Mouse (Mus musculus) liver, adult 2 months (tissue): ENCODE data around the gene Pfn3. TPM values are rescaled to one million over a fixed set of nuclear protein-coding genes. Genes with fewer than 3 reads are reported as not detected.
A peak's percentile ranks its signal among the peaks of the same experiment; 100 is the strongest.

ENCODE experiments used
- DNase-seq: peaks from one replicate; pipeline ENCODE4 v3.0.0-alpha.2; 2011; ENCODE audit warnings: low read depth, low spot score; ENCODE audit errors: extremely low read depth
- H3K27ac ChIP-seq: fragments of 200-500 bp; replicated peaks from 2 replicates; pipeline ENCODE4 v1.5.1; 2012; ENCODE audit warnings: low read depth, mild to moderate bottlenecking, control low read depth, inconsistent platforms, low read length; ENCODE audit not compliant: insufficient read depth
- H3K27me3 ChIP-seq: fragments of 200-500 bp; 2 replicates; pipeline ENCODE4 v1.6.1; 2012; ENCODE audit warnings: mild to moderate bottlenecking, moderate library complexity, low read length, inconsistent platforms; ENCODE audit not compliant: control insufficient read depth, insufficient read depth
- H3K36me3 ChIP-seq: fragments of 200-500 bp; 2 replicates; pipeline ENCODE4 v1.6.1; 2012; ENCODE audit warnings: low read length, inconsistent platforms; ENCODE audit not compliant: control insufficient read depth, insufficient read depth
- H3K4me1 ChIP-seq: fragments of 200-500 bp; 2 replicates; pipeline ENCODE4 v1.6.1; 2011; ENCODE audit warnings: low read length; ENCODE audit not compliant: control insufficient read depth, insufficient read depth
- H3K4me3 ChIP-seq: fragments of 200-500 bp; 2 replicates; pipeline ENCODE4 v1.5.1; 2011; ENCODE audit warnings: low read depth, mild to moderate bottlenecking, control low read depth, low read length, moderate library complexity; ENCODE audit not compliant: insufficient read depth
- H3K79me2 ChIP-seq: fragments of 200-500 bp; 2 replicates; pipeline ENCODE4 v1.6.1; 2012; ENCODE audit warnings: inconsistent platforms, mild to moderate bottlenecking, low read length, moderate library complexity; ENCODE audit not compliant: control insufficient read depth, insufficient read depth
- H3K9ac ChIP-seq: fragments of 200-500 bp; 2 replicates; pipeline ENCODE4 v1.6.1; 2012; ENCODE audit warnings: low read depth, mild to moderate bottlenecking, control low read depth, inconsistent platforms, low read length
- CTCF ChIP-seq: fragments of 200-500 bp; IDR thresholded peaks from 2 replicates; pipeline ENCODE4 v1.5.1; 2011; ENCODE audit warnings: low read depth, low read length, control low read depth
- POLR2A ChIP-seq: fragments of 200-500 bp; IDR thresholded peaks from 2 replicates; pipeline ENCODE4 v1.6.1; 2011; ENCODE audit warnings: low read length, control low read depth; ENCODE audit not compliant: insufficient read depth; ENCODE audit errors: extremely low read depth
- WGBS: fragments of 180-500 bp; shearing (Covaris S2); methylation state at CpG from one replicate; pipeline ENCODE4 v1.1.7; 2018; 5-methylcytosine and 5-hydroxymethylcytosine counted together
- polyA plus RNA-seq: library from polyadenylated mRNA; depleted of rRNA; stranded (reverse); fragments of >200 nt; gene quantifications from 2 replicates; pipeline ENCODE4 v1.2.3, GENCODE M21; 2012
- total RNA-seq: library from RNA; depleted of rRNA; stranded (reverse); fragments of >200 nt; gene quantifications from 2 replicates; pipeline ENCODE4 v1.2.3, GENCODE M21; 2014

Gene Pfn3
- total and polyA plus RNA-seq, 2 experiments, result not detected

DNA sequence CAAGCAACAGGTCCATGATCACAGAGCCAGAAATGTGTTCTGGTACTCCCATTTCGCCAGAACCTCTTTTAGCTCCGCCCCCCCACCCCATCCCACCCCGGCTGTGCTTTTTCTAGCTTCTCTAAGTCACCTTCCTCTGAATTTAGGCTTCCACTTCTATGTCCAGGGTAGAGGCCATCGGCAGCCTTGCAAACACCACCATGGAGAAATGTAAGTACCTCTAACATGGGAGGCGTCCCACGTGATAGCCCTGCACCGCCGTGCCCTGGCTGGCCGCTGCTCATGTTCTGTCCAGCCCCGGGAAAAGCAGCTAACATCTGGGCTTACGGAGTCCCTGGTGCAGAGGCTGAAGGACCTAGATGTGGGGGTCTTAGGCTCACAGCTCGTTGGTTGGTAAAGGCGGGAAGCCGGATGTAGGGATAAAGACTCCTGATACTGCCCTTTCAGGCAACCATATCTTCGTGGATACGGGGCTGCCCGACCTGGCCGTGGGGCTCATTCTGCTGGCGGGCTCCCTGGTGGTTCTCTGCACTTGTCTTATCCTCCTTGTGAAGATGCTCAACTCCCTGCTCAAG lies 6.4 kb downstream of the Pfn3 start:
- TF ChIP-seq CTCF (no peak), POLR2A (no peak)
- Histone ChIP-seq H3K4me1 (no peaks in the 10 kb centered on the region), H3K36me3 (no peaks in the 10 kb centered on the region), H3K27ac (no peak overlapping the region), H3K9ac (no peak overlapping the region), H3K4me3 (no peak overlapping the region), H3K27me3 (no peaks in the 10 kb centered on the region), H3K79me2 (no peaks in the 10 kb centered on the region)
- DNase-seq, result no peak
- WGBS, result 84% methylated on average over 19 of the region's 19 CpGs

DNA sequence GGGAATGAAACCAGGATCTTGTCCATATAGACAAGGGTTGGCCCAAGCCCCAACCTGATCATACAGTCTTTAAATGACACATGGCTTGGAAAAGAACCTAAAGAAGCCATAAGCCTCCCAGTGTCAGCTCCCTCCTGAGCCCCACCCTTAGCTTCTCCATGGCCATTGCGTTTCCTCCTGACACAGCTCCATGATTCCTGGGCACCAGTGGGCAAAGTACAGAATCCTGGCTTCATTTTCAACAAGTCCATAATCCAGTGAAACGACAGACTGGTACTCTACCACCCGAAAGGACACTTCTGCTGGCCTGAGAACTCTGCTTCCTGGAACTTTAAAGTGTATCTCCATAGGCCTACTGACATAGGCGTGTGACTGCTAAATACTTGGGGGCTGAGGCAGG lies 7.7 kb downstream of the Pfn3 start:
- Histone ChIP-seq H3K4me3 (no peak overlapping the region), H3K79me2 (no peaks in the 10 kb centered on the region), H3K9ac (no peak overlapping the region), H3K36me3 (no peaks in the 10 kb centered on the region), H3K27ac (no peak overlapping the region), H3K4me1 (no peaks in the 10 kb centered on the region), H3K27me3 (no peaks in the 10 kb centered on the region)
- no peak for TF ChIP-seq CTCF
- no peak for TF ChIP-seq POLR2A
- DNase-seq, result no peak
- 71% methylated on average over 4 of the region's 4 CpGs for WGBS

DNA sequence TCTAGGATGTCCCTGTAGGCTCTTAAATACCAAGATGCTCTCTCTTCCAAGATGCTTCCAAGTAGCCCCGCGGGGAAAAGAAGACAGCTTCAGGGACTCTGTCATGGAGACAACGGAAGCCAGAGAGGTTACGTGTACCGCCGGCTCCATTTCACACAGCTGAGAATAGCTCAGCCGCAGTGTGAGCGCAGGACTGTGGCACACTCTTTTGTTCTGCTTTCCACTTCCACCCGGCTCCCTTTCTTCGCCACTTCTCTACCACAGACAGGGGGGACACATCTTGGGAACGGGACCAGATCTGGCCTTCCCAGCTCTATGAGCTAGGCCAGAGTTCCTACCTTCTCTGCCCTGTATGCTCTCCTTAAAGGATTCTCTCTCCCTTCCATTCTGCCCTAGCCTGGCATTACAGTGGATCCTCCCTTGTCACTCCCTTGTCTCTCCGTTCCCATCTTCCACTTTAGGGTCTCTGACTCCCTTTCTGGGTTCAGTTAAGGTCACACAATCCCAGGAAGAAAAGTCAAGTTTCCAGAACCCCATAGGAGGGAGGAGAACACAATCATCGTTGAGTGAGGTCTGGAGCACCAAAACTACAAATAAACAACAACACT lies 9.1 kb downstream of the Pfn3 start:
- H3K9ac ChIP-seq, result no peak overlapping the region
- H3K36me3 ChIP-seq, result no peaks in the 10 kb centered on the region
- no peak overlapping the region for H3K4me3 ChIP-seq
- WGBS, result 64% methylated on average over 13 of the region's 13 CpGs
- H3K27me3 ChIP-seq, result no peaks in the 10 kb centered on the region
- no peaks in the 10 kb centered on the region for H3K4me1 ChIP-seq
- no peaks in the 10 kb centered on the region for H3K79me2 ChIP-seq
- DNase-seq, result no peak
- no peak overlapping the region for H3K27ac ChIP-seq
- TF ChIP-seq POLR2A (no peak), CTCF (no peak)

DNA sequence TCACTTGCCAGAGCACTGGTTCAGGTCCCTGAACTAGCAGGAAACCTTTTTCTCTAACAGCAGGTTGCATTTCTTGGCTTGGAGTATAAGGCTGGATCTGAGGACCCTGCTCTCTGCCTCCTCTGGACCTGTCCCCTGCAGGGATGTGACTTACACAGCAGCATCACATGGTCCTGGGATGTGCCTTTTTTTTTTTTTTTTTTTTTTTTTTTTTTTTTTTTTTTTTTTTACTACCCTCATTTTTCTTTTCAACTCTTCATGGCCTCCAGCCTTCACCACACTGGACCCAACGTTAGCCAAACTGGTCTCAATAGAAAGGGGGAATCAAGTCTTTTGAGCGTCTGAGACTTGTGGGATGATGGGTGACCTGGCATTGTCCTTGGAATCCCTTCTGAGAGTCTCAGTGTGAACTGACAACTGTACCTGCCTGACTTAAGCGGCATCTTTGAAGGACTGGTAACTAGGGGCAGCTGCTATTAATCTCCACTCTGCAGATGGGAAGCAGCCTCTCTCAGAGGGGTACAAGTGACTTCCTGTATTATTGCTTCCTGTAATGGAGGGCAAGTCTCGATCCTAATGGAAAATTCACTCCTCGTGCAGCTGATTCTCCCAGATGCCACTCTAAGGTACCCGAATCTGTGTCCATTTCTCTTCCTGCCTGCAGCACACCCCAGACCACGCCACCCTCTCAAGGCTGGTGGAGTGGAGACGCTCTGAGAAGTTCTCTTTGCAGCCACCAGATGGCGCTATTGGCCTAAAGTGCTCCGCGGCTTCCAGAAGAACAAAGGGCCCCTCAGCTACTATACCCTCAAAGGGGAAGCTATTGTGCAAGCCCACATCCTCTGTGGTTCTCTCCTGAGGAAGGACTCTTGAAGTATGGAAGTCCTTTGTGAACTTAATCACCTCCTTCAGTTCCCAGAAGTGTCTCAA lies 9.9 kb downstream of the Pfn3 start:
- Histone ChIP-seq H3K36me3 (no peaks in the 10 kb centered on the region), H3K27me3 (no peaks in the 10 kb centered on the region), H3K27ac (no peak overlapping the region), H3K79me2 (no peaks in the 10 kb centered on the region), H3K9ac (no peak overlapping the region), H3K4me3 (no peak overlapping the region), H3K4me1 (no peaks in the 10 kb centered on the region)
- TF ChIP-seq POLR2A (no peak), CTCF (peak; percentile 91)
- 11% methylated on average over 11 of the region's 11 CpGs for WGBS
- peak; percentile 36 for DNase-seq

DNA sequence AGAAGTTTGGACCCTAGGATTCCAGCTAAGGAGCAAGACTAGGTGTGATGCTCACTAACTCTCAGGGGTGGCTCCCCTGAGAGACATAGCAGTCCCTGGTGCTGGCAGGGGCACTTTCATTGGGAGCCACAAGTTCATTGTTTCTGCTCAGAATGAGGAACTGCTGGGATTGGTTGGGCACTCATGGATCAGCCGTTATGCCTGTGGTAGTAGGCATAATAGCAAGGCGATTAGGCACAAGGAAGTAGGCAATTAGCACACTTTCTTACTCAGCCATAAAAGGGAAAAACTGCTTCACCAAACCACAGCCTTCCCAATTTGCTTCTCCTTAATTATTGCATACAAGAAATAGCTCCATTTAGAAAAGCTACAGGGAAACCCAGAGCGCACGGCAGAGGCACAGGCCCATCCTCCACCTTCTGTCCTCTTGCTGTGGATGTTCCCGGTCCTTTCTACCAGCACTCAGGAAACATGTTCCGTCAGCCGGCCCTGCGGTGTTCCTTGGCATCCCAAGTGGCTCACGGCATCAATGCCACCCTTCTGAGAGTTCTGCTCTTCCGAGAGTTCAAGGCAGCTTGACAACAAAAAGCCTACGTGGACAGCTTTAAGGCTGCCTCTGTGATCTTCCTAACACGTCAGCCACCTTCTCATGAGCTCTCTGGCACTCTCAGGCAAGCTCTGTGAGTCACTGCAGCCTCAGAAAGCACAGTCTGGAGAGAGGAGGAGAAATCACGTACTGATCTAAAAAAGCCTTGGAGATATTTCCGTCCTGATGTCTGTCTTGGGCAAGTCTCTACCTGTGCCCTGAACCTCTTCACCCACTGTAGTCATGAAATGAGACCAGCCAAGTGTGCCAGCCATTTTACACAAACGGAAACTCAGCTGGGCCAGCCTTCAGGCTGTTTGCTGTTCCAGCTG lies 10.8 kb downstream of the Pfn3 start:
- TF ChIP-seq CTCF (no peak), POLR2A (no peak)
- no peaks in the 10 kb centered on the region for H3K27me3 ChIP-seq
- 76% methylated on average over 15 of the region's 15 CpGs for WGBS
- DNase-seq, result no peak
- no peak overlapping the region for H3K27ac ChIP-seq
- no peak overlapping the region for H3K4me3 ChIP-seq
- H3K36me3 ChIP-seq, result no peaks in the 10 kb centered on the region
- H3K4me1 ChIP-seq, result no peaks in the 10 kb centered on the region
- H3K9ac ChIP-seq, result no peak overlapping the region
- no peaks in the 10 kb centered on the region for H3K79me2 ChIP-seq
